Mouse (Mus musculus) layer of hippocampus, postnatal 36 days (tissue): ENCODE data around the gene Bik. TPM values are rescaled to one million over a fixed set of nuclear protein-coding genes. Genes with fewer than 3 reads are reported as not detected.

Experiments used
- DNase-seq, 2 experiments: peaks; one replicate each; pipeline ENCODE4 v3.0.0; 2022
- microRNA-seq, 2 experiments: library from miRNA; unstranded; fragments of <30 nt; microRNA quantifications; one replicate each; pipeline ENCODE4 v1.2.0; 2021
- total RNA-seq, 2 experiments: library from RNA; stranded (reverse); gene quantifications; 2 replicates each; pipeline ENCODE4 v1.2.3; 2021

Gene Bik
- total RNA-seq, 2 experiments from 2014 or later: 0.37 TPM; not detected in 1

GRCm38 (mm10) chr15:83584741-83585220, 58.1 kb downstream of the Bik start:
- no peak for DNase-seq

- no peak for DNase-seq
These were observed 64.2 kb downstream of the Bik start for GRCm38 (mm10) chr15:83590841-83591240.

GRCm38 (mm10) chr15:83591758-83592157, 65.1 kb downstream of the Bik start:
- DNase-seq: no peak

GRCm38 (mm10) chr15:83592260-83593188, 65.9 kb downstream of the Bik start:
- no peak for DNase-seq

GRCm38 (mm10) chr15:83593189-83593585, 66.5 kb downstream of the Bik start:
- DNase-seq: no peak

GRCm38 (mm10) chr15:83593702-83594512, 67.2 kb downstream of the Bik start:
- DNase-seq: no peak

Small RNAs within 50 kb of the gene (microRNA-seq; reads per million reads assigned to microRNA genes)
- gene Gm24575: 0 reads per million in 2 experiments

Other genes starting within 250 kb of the Bik start
- gene Arfgap3, start 176.6 kb upstream of the Bik start, total RNA-seq: 10 to 100 TPM; 19.6 to 19.7 TPM
- gene Pacsin2, start 62.3 kb upstream of the Bik start, total RNA-seq: 100 to 1,000 TPM in 1 of 2 experiments, 10 to 100 TPM in 1; 82.0 to 102 TPM
- 10 to 100 TPM; 33.8 to 38.1 TPM for gene Ttll1, start 16.0 kb upstream of the Bik start, total RNA-seq
- 1 to 10 TPM; 3.9 to 4.4 TPM for gene Tspo, start 36.7 kb downstream of the Bik start, total RNA-seq
- gene Mcat, start 36.9 kb downstream of the Bik start, total RNA-seq: 10 to 100 TPM; 24.0 to 25.0 TPM
- 10 to 100 TPM; 11.6 to 12.8 TPM for gene Ttll12, start 68.3 kb downstream of the Bik start, total RNA-seq
- gene Scube1, start 198.2 kb downstream of the Bik start, total RNA-seq: 10 to 100 TPM; 19.3 to 21.8 TPM